Mouse (Mus musculus): ENCODE measurements at regions not wholly inside any gene's neighbourhood (a gene's known extent, or its start where the extent isn't known, plus 50 kb on each side); places are given as distances from the start of the nearest gene placed in this dataset.

GRCm38 (mm10) chr16:27507212-27507611, 118.5 kb downstream of the Ccdc50 start:
- DNase-seq (ENCODE audit: low spot score) = no peak

- DNase-seq (ENCODE audit: low spot score) = peak; percentile 73
Observed at GRCm38 (mm10) chr16:27523527-27524121, 135.0 kb downstream of the Ccdc50 start.

- DNase-seq (ENCODE audit: low spot score) = no peak
Observed at GRCm38 (mm10) chr16:27526669-27527068, 138.0 kb downstream of the Ccdc50 start.

GRCm38 (mm10) chr16:27530634-27531033, 142.0 kb downstream of the Ccdc50 start:
- no peak for DNase-seq (ENCODE audit: low spot score)
